Mouse (Mus musculus): Measurements from ENCODE around the gene Lgals3bp.
A peak's percentile ranks its signal among the peaks of the same experiment; 100 is the strongest.

- peak; percentile 48; the same call in 1 of the 2 replicates for TF ChIP-seq POLR2A (IDR thresholded peaks at IDR 0.05; ENCODE audit: insufficient read depth, low read depth, low read length)
- no peak for TF ChIP-seq CTCF (IDR thresholded peaks at IDR 0.05)
- 0 out of 2 replicates have a peak, but pooled peaks have one; percentile 62 for TF ChIP-seq EP300 (IDR thresholded peaks at IDR 0.05; ENCODE audit: insufficient read depth, low read depth, low read length)
Measured at GRCm38 (mm10) chr11:118362971-118363518, 38.8 kb downstream of the Lgals3bp start.

Measured in heart, adult 2 months (tissue).